Mouse (Mus musculus): ENCODE measurements around the gene Ing4.
"Not testable (repeated sequence)": the region's sequence is repeated elsewhere in the genome, so short reads cannot be mapped to it uniquely, and the experiment has no call there.

Gene Ing4

DNA sequence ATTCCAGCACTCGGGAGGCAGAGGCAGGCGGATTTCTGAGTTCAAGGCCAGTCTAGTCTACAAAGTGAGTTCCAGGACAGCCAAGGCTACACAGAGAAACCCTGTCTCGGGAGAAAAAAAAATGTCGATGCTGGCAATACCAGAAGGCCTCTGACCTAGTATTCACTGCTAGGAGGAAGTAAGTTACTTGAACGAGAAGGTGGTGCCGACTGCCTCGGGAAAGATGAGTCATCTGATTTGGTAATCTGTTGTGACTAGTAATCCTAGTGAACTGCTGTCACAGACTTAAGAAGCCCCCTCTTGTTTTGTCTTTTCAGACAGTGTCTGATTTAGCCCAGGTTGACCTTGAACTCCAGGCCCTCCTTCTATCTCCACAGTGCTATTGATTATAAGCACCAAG, 1.5 kb downstream of the Ing4 start:
- in situ Hi-C loops (cut with MboI), result no loop called here

DNA sequence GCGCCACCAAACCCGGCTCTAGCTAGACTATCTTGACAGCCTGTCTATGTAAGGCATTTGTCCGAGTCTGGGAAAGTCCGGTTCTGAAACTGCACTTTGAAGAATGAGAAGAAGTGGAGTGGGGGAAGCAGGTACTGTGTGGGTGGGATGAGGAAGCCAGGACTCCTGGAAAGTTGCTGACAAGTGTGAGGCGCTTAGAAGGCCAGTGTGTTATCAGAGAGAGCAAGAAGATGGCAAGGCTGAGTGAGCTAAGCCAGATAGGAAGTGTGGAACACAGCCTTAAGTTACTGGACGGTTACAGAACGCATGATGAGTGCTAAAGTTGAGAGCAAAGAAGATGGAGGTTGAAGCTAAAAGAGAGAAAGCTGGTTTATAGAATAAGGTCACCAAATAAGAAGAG, 2.5 kb downstream of the Ing4 start:
- in situ Hi-C loops (cut with MboI), result no loop called here

- in situ Hi-C loops (cut with MboI), result loop anchor here (5.0 kb wide), 1 partner anchor 36 kb away; no protein-coding TSS in a partner anchor
These were observed 7.1 kb downstream of the Ing4 start for GRCm38 (mm10) chr6:125046691-125047090.

- in situ Hi-C loops (cut with MboI), result loop anchor here (5.0 kb wide), 1 partner anchor 33 kb away; no protein-coding TSS in a partner anchor
These were observed 10.1 kb downstream of the Ing4 start, which contains the start of gene Acrbp for GRCm38 (mm10) chr6:125049678-125050077. Gene Acrbp, plus strand, starts transcription at chr6:125049689.

- in situ Hi-C loops (cut with MboI), result no loop called here
These were observed 11.7 kb downstream of the Ing4 start for GRCm38 (mm10) chr6:125051237-125051636.

- in situ Hi-C loops (cut with MboI), result no loop called here
These were observed 21.9 kb downstream of the Ing4 start for GRCm38 (mm10) chr6:125061493-125061892.

- in situ Hi-C loops (cut with MboI), result no loop called here
These were observed 23.0 kb downstream of the Ing4 start for GRCm38 (mm10) chr6:125062511-125062910.

- in situ Hi-C loops (cut with MboI), result no loop called here
These were observed 24.3 kb downstream of the Ing4 start for GRCm38 (mm10) chr6:125063906-125064305.

DNA sequence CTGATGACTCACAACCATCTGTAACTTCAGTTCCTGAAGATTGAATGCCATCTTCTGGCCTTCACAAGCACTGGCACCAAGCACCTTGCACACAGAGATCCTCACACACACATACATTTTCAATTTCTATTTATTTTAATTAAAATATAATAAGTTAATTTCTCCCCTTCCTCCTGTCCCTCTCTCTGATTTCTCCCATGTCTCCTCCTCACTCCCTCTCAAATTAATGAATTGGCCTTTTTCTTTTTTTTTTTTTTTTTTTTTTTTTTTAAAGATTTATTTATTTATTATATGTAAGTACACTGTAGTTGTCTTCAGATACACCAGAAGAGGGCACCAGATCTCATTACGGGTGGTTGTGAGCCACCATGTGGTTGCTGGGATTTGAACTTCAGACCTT, 25.7 kb downstream of the Ing4 start:
- in situ Hi-C loops (cut with MboI), result not testable (repeated sequence)

GRCm38 (mm10) chr6:125067571-125067995, 28.0 kb downstream of the Ing4 start, which contains the start of gene Lpar5:
Gene Lpar5, plus strand, starts transcription at chr6:125067920.
- in situ Hi-C loops (cut with MboI), result no loop called here

GRCm38 (mm10) chr6:125071170-125071895, 31.8 kb downstream of the Ing4 start:
- in situ Hi-C loops (cut with MboI), result no loop called here

DNA sequence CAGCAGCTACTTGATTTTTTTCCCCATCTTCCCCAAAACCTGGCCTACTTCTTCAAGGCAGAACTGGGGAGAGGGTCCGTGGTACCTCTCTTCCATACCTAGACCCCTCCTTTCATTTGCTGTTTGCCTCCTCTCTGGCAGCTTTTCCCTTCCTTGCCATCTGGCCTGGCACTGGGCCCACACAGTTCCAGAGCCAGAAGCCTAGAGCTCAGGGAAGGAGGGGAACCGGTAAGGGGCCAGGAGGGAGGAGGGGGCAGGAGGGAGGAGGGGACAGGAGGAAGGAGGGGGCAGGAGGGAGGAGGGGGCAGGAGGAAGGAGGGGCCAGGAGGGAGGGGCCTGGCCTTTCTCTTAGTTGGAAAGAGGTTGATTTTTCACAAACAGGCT, 32.3 kb downstream of the Ing4 start:
- in situ Hi-C loops (cut with MboI), result no loop called here

- in situ Hi-C loops (cut with MboI), result no loop called here
These were observed 34.3 kb downstream of the Ing4 start for GRCm38 (mm10) chr6:125073825-125074224.

GRCm38 (mm10) chr6:125081394-125081793, 41.8 kb downstream of the Ing4 start:
- in situ Hi-C loops (cut with MboI), result loop anchor here (5.0 kb wide), 1 partner anchor 34 kb away; the partner anchor contains the start of gene Acrbp

GRCm38 (mm10) chr6:125081797-125082560, 42.4 kb downstream of the Ing4 start:
- in situ Hi-C loops (cut with MboI), result loop anchor here (5.0 kb wide), 1 partner anchor 35 kb away; the partner anchor contains the start of gene Acrbp

- in situ Hi-C loops (cut with MboI), result loop anchor here (5.0 kb wide), 1 partner anchor 36 kb away; the partner anchor contains the start of gene Acrbp
These were observed 43.3 kb downstream of the Ing4 start for GRCm38 (mm10) chr6:125082801-125083386.

DNA sequence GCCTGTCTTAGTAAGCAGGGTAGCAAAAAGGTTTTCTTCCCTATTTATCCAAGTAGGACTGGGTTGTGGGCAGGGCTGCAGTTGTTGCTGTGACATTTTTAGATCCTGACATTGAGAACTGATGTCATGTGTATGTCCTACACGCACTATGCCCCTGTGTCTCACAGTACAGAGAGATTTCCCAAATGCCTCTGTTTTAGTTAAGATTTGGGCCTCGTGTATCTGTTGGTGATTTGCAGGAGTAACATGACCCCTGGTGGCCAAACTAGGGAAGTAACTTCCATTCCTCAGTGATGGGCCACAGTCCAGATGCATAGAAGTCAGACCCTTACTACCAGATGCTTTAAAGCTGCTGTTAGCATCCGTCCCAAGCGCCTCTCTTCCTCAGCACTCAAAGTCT, 44.9 kb downstream of the Ing4 start:
- in situ Hi-C loops (cut with MboI), result loop anchor here (5.0 kb wide), 1 partner anchor 37 kb away; the partner anchor contains the start of gene Acrbp

DNA sequence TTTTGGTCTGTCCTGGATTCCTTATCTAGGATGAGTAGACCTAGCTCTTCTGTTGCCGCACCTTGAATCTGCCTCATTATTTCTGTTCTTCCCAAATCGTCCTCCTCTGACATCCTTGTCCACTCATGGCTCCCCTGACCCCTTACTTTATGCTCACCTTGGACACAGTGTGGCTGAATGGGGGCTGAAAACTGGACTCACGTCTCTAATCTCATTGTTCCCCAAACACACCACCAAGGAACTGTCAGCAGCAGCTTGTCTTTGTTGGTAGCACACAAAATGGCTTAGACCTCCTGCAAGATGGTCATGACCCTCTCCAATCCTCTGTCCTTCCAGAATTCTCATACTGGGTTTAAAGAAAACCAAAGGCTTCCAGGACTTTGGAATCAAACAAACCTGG, 48.4 kb downstream of the Ing4 start:
- in situ Hi-C loops (cut with MboI), result no loop called here

GRCm38 (mm10) chr6:125088561-125089321, 49.2 kb downstream of the Ing4 start:
- in situ Hi-C loops (cut with MboI), result no loop called here

DNA sequence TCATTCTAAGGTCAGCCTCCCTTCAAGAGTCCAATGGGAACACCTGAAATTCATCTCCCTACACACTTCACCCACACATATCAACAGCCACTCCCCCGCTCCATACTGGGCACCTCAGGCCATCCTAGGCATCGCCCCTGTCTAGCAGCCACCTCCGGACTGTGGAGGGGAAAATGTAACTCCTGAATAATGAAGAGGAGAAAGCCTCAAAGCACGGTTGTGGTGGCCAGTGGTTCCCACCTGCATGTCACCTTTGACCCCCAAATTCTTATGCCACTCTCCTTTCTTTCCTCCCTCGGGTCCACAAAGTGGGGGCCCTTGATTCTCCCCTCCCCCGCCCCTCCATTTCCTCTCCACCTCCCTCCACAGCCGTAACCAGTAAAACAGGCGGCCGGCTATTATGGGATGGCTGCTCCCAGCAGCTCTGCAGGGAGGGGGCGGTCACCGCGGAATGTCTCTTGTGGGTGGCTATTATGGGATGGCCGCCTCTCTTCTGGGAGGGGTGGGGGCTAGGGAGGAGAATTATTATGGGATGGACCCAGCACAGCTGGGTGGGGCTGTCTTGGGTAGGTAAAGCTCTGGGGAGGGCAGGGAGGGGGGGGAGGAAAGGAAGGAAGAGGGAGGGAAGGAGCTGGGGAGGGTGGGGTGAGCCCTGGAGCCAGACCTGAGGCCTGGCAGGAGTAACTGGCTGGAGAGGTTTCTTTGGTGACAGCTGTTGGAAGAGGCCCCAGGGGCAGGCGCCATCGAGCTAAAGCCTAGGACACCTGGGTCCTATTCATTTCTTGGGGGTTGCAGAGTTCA, 50.2 kb downstream of the Ing4 start:
- in situ Hi-C loops (cut with MboI), result no loop called here
